Mouse (Mus musculus) stomach, postnatal 0 days (tissue): ENCODE results near the gene Gm11559. TPM values are rescaled to one million over a fixed set of nuclear protein-coding genes. Genes with fewer than 3 reads are reported as not detected.
"Not testable (repeated sequence)": the region's sequence is repeated elsewhere in the genome, so short reads cannot be mapped to it uniquely, and the experiment has no call there.

ENCODE experiments used
- ATAC-seq: fragments of 200-750 bp; cut with Nextera tagmentation; 2 replicates; pipeline ENCODE4 v1.8.0; 2017; ENCODE audit not compliant: low FRiP score, low TSS enrichment
- DNase-seq: peaks from one replicate; pipeline ENCODE4 v3.0.0-alpha.2; 2016; ENCODE audit warnings: low spot score
- H3K27ac ChIP-seq: fragments of 300-500 bp; sonication (generic); replicated peaks from 2 replicates; pipeline ENCODE4 v1.5.1; 2014; ENCODE audit warnings: mild to moderate bottlenecking, control low read depth
- H3K27me3 ChIP-seq: fragments of 300-500 bp; sonication (generic); 2 replicates; pipeline ENCODE4 v1.6.1; 2014; ENCODE audit warnings: low read length; ENCODE audit not compliant: control insufficient read depth, insufficient read depth
- H3K36me3 ChIP-seq: fragments of 300-500 bp; sonication (generic); 2 replicates; pipeline ENCODE4 v1.6.1; 2014; ENCODE audit warnings: low read length, mixed read lengths; ENCODE audit not compliant: control insufficient read depth, insufficient read depth
- H3K4me1 ChIP-seq: fragments of 300-500 bp; sonication (generic); replicated peaks from 2 replicates; pipeline ENCODE4 v1.6.1; 2014; ENCODE audit warnings: antibody characterized with exemption; ENCODE audit not compliant: control insufficient read depth, insufficient read depth
- H3K4me2 ChIP-seq: fragments of 300-500 bp; sonication (generic); replicated peaks from 2 replicates; pipeline ENCODE4 v1.6.1; 2014; ENCODE audit warnings: low read depth, mild to moderate bottlenecking, control low read depth, moderate library complexity
- H3K4me3 ChIP-seq: fragments of 300-500 bp; sonication (generic); 2 replicates; pipeline ENCODE4 v1.5.1; 2014; ENCODE audit warnings: low read depth, low read length, control low read depth
- H3K9ac ChIP-seq: fragments of 300-500 bp; sonication (generic); 2 replicates; pipeline ENCODE4 v1.6.1; 2014; ENCODE audit warnings: mild to moderate bottlenecking, low read length, control low read depth, mixed read lengths
- H3K9me3 ChIP-seq: fragments of 300-500 bp; sonication (generic); 2 replicates; pipeline ENCODE4 v1.6.1; 2016; ENCODE audit warnings: low read length; ENCODE audit not compliant: control insufficient read depth
- CTCF ChIP-seq: IDR thresholded peaks from 2 replicates; pipeline ENCODE4 v1.5.1; 2016; ENCODE audit warnings: antibody characterized with exemption, low read depth, mild to moderate bottlenecking, moderate library complexity
- EP300 ChIP-seq: optimal IDR thresholded peaks from 2 replicates; pipeline ENCODE3; 2016; ENCODE audit warnings: antibody characterized with exemption
- WGBS: fragments of 180-500 bp; shearing (Covaris S2); extraction: QIAGEN DNeasy Blood & Tissue Kit; methylation state at CpG from one replicate; pipeline ENCODE4 v1.1.7; 2014; 5-methylcytosine and 5-hydroxymethylcytosine counted together
- polyA plus RNA-seq: library from polyadenylated mRNA; unstranded; fragments of >200 nt; fragmentation: Nextera tagmentation; extraction: Ambion mirVana; gene quantifications from 2 replicates; pipeline ENCODE4 v1.2.1, GENCODE M21; 2015

Gene Gm11559
- polyA plus RNA-seq, 1 experiment from 2014 or later, result not detected

DNA sequence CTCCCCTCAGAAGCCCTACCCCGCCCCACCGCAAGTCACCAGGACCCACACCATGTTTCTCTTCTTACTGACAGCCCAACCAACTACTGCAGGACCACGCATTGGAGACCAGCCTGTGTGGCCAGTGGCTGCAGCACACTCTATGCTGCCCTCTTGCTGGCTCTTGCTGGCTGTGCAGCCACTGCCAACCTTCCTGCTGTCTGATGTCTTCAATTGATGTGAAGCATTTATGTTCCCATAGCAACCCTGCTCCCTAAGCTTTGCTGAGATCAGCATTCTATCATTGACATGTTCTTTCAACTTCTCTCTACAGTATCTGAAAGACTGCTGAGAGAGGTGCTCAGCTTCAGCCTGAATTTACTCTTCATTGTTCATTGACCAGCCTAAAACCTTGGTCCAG is 10.2 kb upstream of the Gm11559 start:
- DNase-seq, result peak; percentile 19
- Histone ChIP-seq H3K27me3 (no peaks in the 10 kb centered on the region), H3K9ac (no peak overlapping the region), H3K36me3 (no peaks in the 10 kb centered on the region), H3K4me2 (no peak overlapping the region), H3K4me1 (no peaks in the 10 kb centered on the region), H3K27ac (no peak overlapping the region), H3K9me3 (no peaks in the 10 kb centered on the region), H3K4me3 (no peak overlapping the region)
- 55% methylated on average over 3 of the region's 3 CpGs for WGBS
- TF ChIP-seq EP300, result no peak
- TF ChIP-seq CTCF, result peak; percentile 64
- no peak for ATAC-seq

DNA sequence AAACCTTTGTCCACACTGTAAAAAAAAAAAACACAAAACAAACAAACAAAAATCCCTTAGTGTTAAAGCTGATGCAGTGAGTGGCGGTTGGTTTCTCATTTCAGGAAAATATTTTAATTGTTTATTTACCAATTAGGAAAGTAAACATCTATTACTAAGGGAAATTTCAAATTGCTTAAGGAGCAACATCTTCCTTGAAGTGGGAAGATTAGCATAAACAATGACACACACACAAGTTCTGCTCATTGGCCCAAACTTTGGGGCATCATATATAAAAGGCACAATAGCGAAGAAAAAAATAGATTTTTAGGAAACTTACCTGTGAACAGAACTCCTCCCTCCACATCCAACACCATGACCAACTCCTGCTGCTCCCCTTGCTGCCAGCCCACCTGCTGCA is 6.7 kb upstream of the Gm11559 start, which contains the start of gene Gm11568:
Gene Gm11568, plus strand, starts transcription at position 301 of the 400 bp plus-strand sequence.
- H3K36me3 ChIP-seq, result no peaks in the 10 kb centered on the region
- ATAC-seq (no peak), DNase-seq (no peak)
- no peaks in the 10 kb centered on the region for H3K4me1 ChIP-seq
- H3K4me2 ChIP-seq, result no peak within 1 kb of the TSS
- no peak within 1 kb of the TSS for H3K9ac ChIP-seq
- 80% methylated on average over 2 of the region's 2 CpGs for WGBS
- H3K27ac ChIP-seq, result no peak within 1 kb of the TSS
- no peaks in the 10 kb centered on the region for H3K9me3 ChIP-seq
- H3K27me3 ChIP-seq, result no peaks in the 10 kb centered on the region
- TF ChIP-seq EP300 (no peak), CTCF (no peak)
- H3K4me3 ChIP-seq, result no peak within 1 kb of the TSS

DNA sequence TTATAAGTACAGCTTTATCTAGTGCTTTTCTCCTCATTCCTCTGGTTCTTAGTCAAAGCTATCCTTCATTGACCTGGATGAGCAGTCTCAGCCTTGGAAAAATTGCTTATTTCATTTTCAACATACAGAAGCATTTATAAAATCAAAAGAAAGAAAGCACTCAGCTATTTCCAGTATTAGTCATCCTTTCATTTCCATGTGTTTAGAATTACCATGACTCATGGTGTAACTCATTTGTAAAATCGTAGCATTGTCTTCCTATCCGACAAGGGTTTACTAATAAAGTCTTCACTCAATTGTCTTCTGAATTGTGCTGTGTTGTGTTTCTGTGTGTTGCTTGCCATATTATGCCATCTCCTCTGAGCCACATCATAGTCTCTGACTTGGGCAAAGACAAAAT is 5.5 kb upstream of the Gm11559 start:
- H3K4me3 ChIP-seq, result no peak overlapping the region
- no peak overlapping the region for H3K9ac ChIP-seq
- no peak for ATAC-seq
- no peak for TF ChIP-seq CTCF
- no peak for TF ChIP-seq EP300
- no peak overlapping the region for H3K4me2 ChIP-seq
- H3K36me3 ChIP-seq, result no peaks in the 10 kb centered on the region
- H3K9me3 ChIP-seq, result no peaks in the 10 kb centered on the region
- no peak overlapping the region for H3K27ac ChIP-seq
- no peaks in the 10 kb centered on the region for H3K27me3 ChIP-seq
- H3K4me1 ChIP-seq, result no peaks in the 10 kb centered on the region
- WGBS, result 38% methylated on average over 2 of the region's 2 CpGs
- DNase-seq, result no peak

DNA sequence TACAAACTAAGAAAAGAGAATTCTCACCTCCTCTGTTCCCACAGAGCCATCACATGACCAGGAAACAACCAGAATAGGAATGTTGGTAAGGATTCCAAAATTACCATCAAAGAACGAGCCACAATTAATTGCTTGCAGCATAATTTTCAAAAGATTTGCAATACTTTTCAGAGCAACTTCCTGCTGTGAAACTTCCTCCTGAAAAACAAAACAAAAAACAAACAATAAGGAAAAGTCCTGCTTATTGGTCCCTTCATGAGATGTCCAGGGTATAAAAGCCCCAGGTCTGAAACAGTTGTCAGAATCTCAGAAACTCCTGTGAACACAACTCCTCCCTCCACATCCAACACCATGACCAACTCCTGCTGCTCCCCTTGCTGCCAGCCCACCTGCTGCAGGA is 8.8 kb downstream of the Gm11559 start, which contains the start of gene Krtap9-1:
Gene Krtap9-1, plus strand, starts transcription at position 301 of the 400 bp plus-strand sequence.
- H3K4me3 ChIP-seq, H3K4me2 ChIP-seq, H3K36me3 ChIP-seq, ATAC-seq, H3K9ac ChIP-seq, H3K27me3 ChIP-seq, DNase-seq, H3K4me1 ChIP-seq, H3K27ac ChIP-seq, H3K9me3 ChIP-seq: not testable (repeated sequence)
- WGBS, result 73% methylated on average over 1 of the region's 1 CpGs

DNA sequence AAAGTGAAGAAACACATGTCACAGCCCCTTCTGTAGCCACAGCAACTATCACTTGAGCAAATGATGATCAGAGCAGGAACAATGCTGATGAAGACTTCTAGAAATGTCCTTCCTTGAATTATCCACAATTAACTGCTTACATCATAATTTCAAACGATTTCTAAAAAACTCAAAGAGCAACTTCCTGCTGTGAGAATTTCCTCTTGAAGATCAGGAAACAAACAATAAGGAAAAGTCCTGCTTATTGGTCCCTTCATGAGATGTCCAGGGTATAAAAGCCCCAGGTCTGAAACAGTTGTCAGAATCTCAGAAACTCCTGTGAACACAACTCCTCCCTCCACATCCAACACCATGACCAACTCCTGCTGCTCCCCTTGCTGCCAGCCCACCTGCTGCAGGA is 14.6 kb downstream of the Gm11559 start, which contains the start of gene Gm11567:
Gene Gm11567, plus strand, starts transcription at position 301 of the 400 bp plus-strand sequence.
- DNase-seq, H3K4me1 ChIP-seq, H3K9ac ChIP-seq, H3K4me2 ChIP-seq, H3K27me3 ChIP-seq, H3K4me3 ChIP-seq, H3K9me3 ChIP-seq, ATAC-seq, H3K27ac ChIP-seq, H3K36me3 ChIP-seq: not testable (repeated sequence)
- WGBS, result 41% methylated on average over 1 of the region's 1 CpGs

DNA sequence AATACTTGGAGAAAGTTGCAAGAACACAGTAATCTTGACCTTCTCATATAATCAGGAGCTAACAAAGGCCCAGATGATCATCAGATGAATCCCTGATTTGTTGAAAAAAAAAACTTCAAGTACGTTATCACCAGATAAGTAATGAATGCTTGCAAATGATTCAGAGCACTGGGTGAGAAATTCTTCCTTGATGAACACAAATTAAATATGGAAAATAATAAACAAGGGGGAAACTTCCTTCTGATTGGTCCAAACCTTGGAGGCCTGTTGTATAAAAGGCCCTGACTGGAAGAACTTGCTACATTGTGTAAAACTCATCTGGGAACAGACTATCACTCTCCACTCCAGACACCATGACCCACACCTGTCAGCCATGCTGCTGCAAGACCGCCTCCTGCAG is 43.3 kb downstream of the Gm11559 start, which contains the start of gene Krtap31-1:
Gene Krtap31-1, plus strand, starts transcription at position 301 of the 400 bp plus-strand sequence.
- Histone ChIP-seq H3K27ac (no peak within 1 kb of the TSS), H3K36me3 (no peaks in the 10 kb centered on the region), H3K4me1 (no peaks in the 10 kb centered on the region), H3K9me3 (no peaks in the 10 kb centered on the region), H3K27me3 (no peaks in the 10 kb centered on the region), H3K4me3 (no peak within 1 kb of the TSS), H3K9ac (no peak within 1 kb of the TSS), H3K4me2 (no peak within 1 kb of the TSS)
- no peak for ATAC-seq
- 65% methylated on average over 2 of the region's 2 CpGs for WGBS
- TF ChIP-seq EP300 (no peak), CTCF (no peak)
- DNase-seq, result no peak
